Mouse (Mus musculus) heart, embryonic 13.5 days (tissue): ENCODE measurements around the gene Glipr2. TPM values are rescaled to one million over a fixed set of nuclear protein-coding genes. Genes with fewer than 3 reads are reported as not detected.

ENCODE experiments used
- polyA plus RNA-seq: library from polyadenylated mRNA; unstranded; fragments of >200 nt; fragmentation: Nextera tagmentation; extraction: Ambion mirVana; gene quantifications from 2 replicates; pipeline ENCODE4 v1.2.1, GENCODE M21; 2015

The Glipr2 gene
- polyA plus RNA-seq, 1 experiment from 2014 or later: 63.2 TPM

Other genes with a start within 250 kb of the Glipr2 start
- gene Olfr71, start 247.1 kb upstream of the Glipr2 start, polyA plus RNA-seq: not detected in 2 replicates
- gene Hrct1, start 230.2 kb upstream of the Glipr2 start, polyA plus RNA-seq: 0.78 and 1.1 TPM in 2 replicates
- gene Spaar, start 227.4 kb upstream of the Glipr2 start, polyA plus RNA-seq: 0.21 and 0.43 TPM in 2 replicates
- not detected in 2 replicates for gene Olfr159, start 186.4 kb upstream of the Glipr2 start, polyA plus RNA-seq
- gene Olfr156, start 133.5 kb upstream of the Glipr2 start, polyA plus RNA-seq: not detected in 2 replicates
- gene Olfr157, start 117.2 kb upstream of the Glipr2 start, polyA plus RNA-seq: not detected in 2 replicates
- gene Olfr155, start 105.8 kb upstream of the Glipr2 start, polyA plus RNA-seq: not detected in 2 replicates
- 9.7 and 13.4 TPM in 2 replicates for gene Reck, start 81.9 kb upstream of the Glipr2 start, polyA plus RNA-seq
- not detected in 2 replicates for gene Ccin, start 26.1 kb downstream of the Glipr2 start, polyA plus RNA-seq
- gene Clta, start 47.1 kb downstream of the Glipr2 start, polyA plus RNA-seq: 140 and 150 TPM in 2 replicates
- gene Gne, start 126.8 kb downstream of the Glipr2 start, polyA plus RNA-seq: 29.5 and 32.6 TPM in 2 replicates